Mouse (Mus musculus): ENCODE measurements around the gene Gm42674. TPM values are rescaled to one million over a fixed set of nuclear protein-coding genes. Genes with fewer than 3 reads are reported as not detected.

The Gm42674 gene
- total RNA-seq (2021) = not detected
- long read RNA-seq, experiment 1 = 0 reads
- long read RNA-seq, experiment 2 = 0 reads

- DNase-seq (ENCODE audit: low spot score in 2 of 2) = no peak
- intact Hi-C loops (cut with DNase I) = no loop called here
Observed at GRCm38 (mm10) chr3:90601486-90602110, at the start of gene Gm42674. Gene Gm42674 (plus strand): TSS chr3:90601904.

GRCm38 (mm10) chr3:90552231-90552630 is 49.5 kb upstream of the Gm42674 start:
- DNase-seq (ENCODE audit: low spot score in 2 of 2) = no peak
- intact Hi-C loops (cut with DNase I) = no loop called here

- DNase-seq (ENCODE audit: low spot score in 2 of 2) = peak; percentile 46 to 76
- intact Hi-C loops (cut with DNase I) = no loop called here
Observed at GRCm38 (mm10) chr3:90555954-90556353, 45.8 kb upstream of the Gm42674 start.

- intact Hi-C loops (cut with DNase I) = no loop called here
- no peak for DNase-seq (ENCODE audit: low spot score in 2 of 2)
Observed at GRCm38 (mm10) chr3:90560008-90560628, 41.6 kb upstream of the Gm42674 start, which contains the start of gene S100a3. Gene S100a3 (plus strand): TSS chr3:90560578.

- no peak for DNase-seq (ENCODE audit: low spot score in 2 of 2)
- intact Hi-C loops (cut with DNase I) = no loop called here
Observed at GRCm38 (mm10) chr3:90574691-90575090, 27.0 kb upstream of the Gm42674 start.

- intact Hi-C loops (cut with DNase I) = no loop called here
- DNase-seq (ENCODE audit: low spot score in 2 of 2) = no peak
Observed at GRCm38 (mm10) chr3:90575320-90575719, 26.4 kb upstream of the Gm42674 start.

- DNase-seq (ENCODE audit: low spot score in 2 of 2) = no peak
- intact Hi-C loops (cut with DNase I) = no loop called here
Observed at GRCm38 (mm10) chr3:90576351-90577001, 25.2 kb upstream of the Gm42674 start.

- no peak for DNase-seq (ENCODE audit: low spot score in 2 of 2)
- intact Hi-C loops (cut with DNase I) = no loop called here
Observed at GRCm38 (mm10) chr3:90579433-90579832, 22.3 kb upstream of the Gm42674 start.

- intact Hi-C loops (cut with DNase I) = loop anchor here (5.0 kb wide), 1 partner anchor 54 kb away; the partner anchor contains the start of gene S100a14
Observed at GRCm38 (mm10) chr3:90581141-90581540, 20.6 kb upstream of the Gm42674 start.

GRCm38 (mm10) chr3:90582156-90582555 is 19.5 kb upstream of the Gm42674 start:
- intact Hi-C loops (cut with DNase I) = loop anchor here (5.0 kb wide), 1 partner anchor 55 kb away; the partner anchor contains the start of gene S100a14
- DNase-seq (ENCODE audit: low spot score in 2 of 2) = no peak

More at GRCm38 (mm10) chr3:90581141-90581540, 20.6 kb upstream of the Gm42674 start:
- no peak for DNase-seq (ENCODE audit: low spot score in 2 of 2)

- intact Hi-C loops (cut with DNase I) = loop anchor here (5.0 kb wide), 1 partner anchor 55 kb away; the partner anchor contains the start of gene S100a14
- DNase-seq (ENCODE audit: low spot score in 2 of 2) = no peak
Observed at GRCm38 (mm10) chr3:90582556-90582955, 19.1 kb upstream of the Gm42674 start.

GRCm38 (mm10) chr3:90583893-90584292 is 17.8 kb upstream of the Gm42674 start:
- DNase-seq (ENCODE audit: low spot score in 2 of 2) = no peak
- intact Hi-C loops (cut with DNase I) = loop anchor here (5.0 kb wide), 1 partner anchor 57 kb away; the partner anchor contains the start of gene S100a14

GRCm38 (mm10) chr3:90585595-90585994 is 16.1 kb upstream of the Gm42674 start:
- intact Hi-C loops (cut with DNase I) = no loop called here
- DNase-seq (ENCODE audit: low spot score in 2 of 2) = peak; percentile 67 to 81

GRCm38 (mm10) chr3:90586016-90586643 is 15.6 kb upstream of the Gm42674 start:
- DNase-seq (ENCODE audit: low spot score in 2 of 2) = no peak
- intact Hi-C loops (cut with DNase I) = loop anchor here (2.0 kb wide), 2 partner anchors 27 to 67 kb away; partner anchors contain the start of gene S100a6

GRCm38 (mm10) chr3:90586906-90587305 is 14.8 kb upstream of the Gm42674 start:
- intact Hi-C loops (cut with DNase I) = loop anchor here (2.0 kb wide), 2 partner anchors 26 to 66 kb away; partner anchors contain the start of gene S100a6
- DNase-seq (ENCODE audit: low spot score in 2 of 2) = no peak

- peak; percentile 36 to 90 for DNase-seq (ENCODE audit: low spot score in 2 of 2)
- intact Hi-C loops (cut with DNase I) = loop anchor here (2.0 kb wide), 2 partner anchors 25 to 65 kb away; partner anchors contain the start of gene S100a6
Observed at GRCm38 (mm10) chr3:90587361-90588101, 14.2 kb upstream of the Gm42674 start.

- DNase-seq (ENCODE audit: low spot score in 2 of 2) = no peak
- intact Hi-C loops (cut with DNase I) = no loop called here
Observed at GRCm38 (mm10) chr3:90589390-90589789, 12.3 kb upstream of the Gm42674 start.

- DNase-seq (ENCODE audit: low spot score in 2 of 2) = no peak
- intact Hi-C loops (cut with DNase I) = no loop called here
Observed at GRCm38 (mm10) chr3:90589947-90590346, 11.8 kb upstream of the Gm42674 start, which contains the start of gene S100a2. Gene S100a2 (plus strand): TSS chr3:90590247.

GRCm38 (mm10) chr3:90594466-90594865 is 7.2 kb upstream of the Gm42674 start:
- intact Hi-C loops (cut with DNase I) = no loop called here
- DNase-seq (ENCODE audit: low spot score in 2 of 2) = no peak

All from left cerebral cortex, postnatal 14 days (tissue).